Mouse (Mus musculus): ENCODE data around the gene Esr2. TPM values are rescaled to one million over a fixed set of nuclear protein-coding genes. Genes with fewer than 3 reads are reported as not detected.

Gene Esr2
- polyA plus RNA-seq, 1 experiment from 2014 or later: 0.14 TPM

DNA sequence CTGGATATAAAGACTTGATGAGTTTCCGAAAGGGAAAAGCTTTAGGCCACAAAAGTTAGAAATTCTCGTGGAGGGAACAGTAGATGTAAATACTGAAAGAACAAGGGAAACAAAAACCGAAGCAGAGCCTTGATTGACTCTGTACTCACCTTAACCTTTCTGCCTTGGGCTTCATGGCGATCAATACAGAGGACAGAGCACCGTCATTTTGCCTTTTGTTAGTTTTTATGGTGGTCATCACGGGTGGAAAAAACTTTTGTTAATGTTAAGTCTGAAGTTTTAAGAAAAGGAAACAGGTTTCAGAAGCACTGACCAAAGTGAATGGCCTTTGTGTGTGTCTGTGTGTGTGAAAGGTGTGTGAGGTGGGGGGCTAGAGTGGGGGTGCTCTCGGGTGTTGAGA is 103.1 kb downstream of the Esr2 start:
- no peak overlapping the region for H3K9ac ChIP-seq
- ATAC-seq (ENCODE audit: insufficient number of reproducible peaks, low FRiP score, low TSS enrichment, low read depth): no peak
- 48% methylated on average over 7 of the region's 7 CpGs for WGBS

DNA sequence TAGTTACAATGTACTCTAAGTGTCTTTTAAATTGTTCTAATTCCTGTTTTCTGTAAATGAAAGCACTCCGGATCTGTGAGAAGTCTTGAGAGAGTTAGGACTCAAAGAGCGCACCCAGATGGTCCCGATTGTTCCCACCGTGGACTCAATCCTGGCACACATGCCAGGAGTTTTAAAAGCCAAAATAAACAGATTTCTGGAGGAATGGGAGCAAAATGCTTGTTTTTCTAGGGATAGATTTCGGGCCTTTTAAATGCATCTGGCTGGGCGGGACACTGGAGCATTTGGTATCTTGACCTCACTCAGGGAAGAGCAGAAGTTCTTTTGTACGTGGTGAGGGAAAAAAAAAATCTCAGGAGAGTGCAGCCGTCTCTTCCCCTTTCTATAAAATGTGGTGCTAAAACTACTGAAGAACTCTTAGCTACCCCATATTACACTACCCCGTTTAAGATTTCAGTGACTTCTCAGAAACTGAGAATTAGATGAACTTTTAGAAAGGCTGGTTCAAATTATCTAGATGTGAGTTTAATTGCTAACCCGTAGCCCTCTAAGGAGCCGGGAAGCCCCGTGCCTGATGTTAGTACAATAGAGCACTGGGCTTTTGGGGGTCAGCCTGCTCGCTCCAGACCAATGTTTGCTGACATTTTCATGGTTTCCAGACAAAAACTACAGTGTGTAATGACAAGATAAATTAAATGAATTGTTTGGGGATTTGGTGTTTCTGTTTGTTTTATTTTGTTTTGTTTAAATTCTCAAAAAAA is 103.8 kb downstream of the Esr2 start:
- no peak for ATAC-seq (ENCODE audit: insufficient number of reproducible peaks, low FRiP score, low TSS enrichment, low read depth)
- H3K27me3 ChIP-seq: no peaks in the 10 kb centered on the region
- peak overlapping the region; percentile 24; the same call in 1 of the 2 replicates for H3K4me2 ChIP-seq
- peak overlapping the region; percentile 23 for H3K4me3 ChIP-seq
- H3K9ac ChIP-seq: no peak overlapping the region
- peaks cover 20% of the 10 kb centered on the region for H3K36me3 ChIP-seq
- 19% methylated on average over 13 of the region's 13 CpGs for WGBS
- H3K4me1 ChIP-seq: peaks cover 18% of the 10 kb centered on the region
- H3K27ac ChIP-seq: no peak overlapping the region
- no peaks in the 10 kb centered on the region for H3K9me3 ChIP-seq

More for the DNA sequence above, 103.1 kb downstream of the Esr2 start:
- no peak overlapping the region for H3K27ac ChIP-seq
- no peak overlapping the region for H3K4me3 ChIP-seq
- H3K27me3 ChIP-seq: no peaks in the 10 kb centered on the region
- no peaks in the 10 kb centered on the region for H3K9me3 ChIP-seq
- no peak overlapping the region for H3K4me2 ChIP-seq
- peaks cover 26% of the 10 kb centered on the region for H3K36me3 ChIP-seq
- peaks cover 18% of the 10 kb centered on the region for H3K4me1 ChIP-seq

DNA sequence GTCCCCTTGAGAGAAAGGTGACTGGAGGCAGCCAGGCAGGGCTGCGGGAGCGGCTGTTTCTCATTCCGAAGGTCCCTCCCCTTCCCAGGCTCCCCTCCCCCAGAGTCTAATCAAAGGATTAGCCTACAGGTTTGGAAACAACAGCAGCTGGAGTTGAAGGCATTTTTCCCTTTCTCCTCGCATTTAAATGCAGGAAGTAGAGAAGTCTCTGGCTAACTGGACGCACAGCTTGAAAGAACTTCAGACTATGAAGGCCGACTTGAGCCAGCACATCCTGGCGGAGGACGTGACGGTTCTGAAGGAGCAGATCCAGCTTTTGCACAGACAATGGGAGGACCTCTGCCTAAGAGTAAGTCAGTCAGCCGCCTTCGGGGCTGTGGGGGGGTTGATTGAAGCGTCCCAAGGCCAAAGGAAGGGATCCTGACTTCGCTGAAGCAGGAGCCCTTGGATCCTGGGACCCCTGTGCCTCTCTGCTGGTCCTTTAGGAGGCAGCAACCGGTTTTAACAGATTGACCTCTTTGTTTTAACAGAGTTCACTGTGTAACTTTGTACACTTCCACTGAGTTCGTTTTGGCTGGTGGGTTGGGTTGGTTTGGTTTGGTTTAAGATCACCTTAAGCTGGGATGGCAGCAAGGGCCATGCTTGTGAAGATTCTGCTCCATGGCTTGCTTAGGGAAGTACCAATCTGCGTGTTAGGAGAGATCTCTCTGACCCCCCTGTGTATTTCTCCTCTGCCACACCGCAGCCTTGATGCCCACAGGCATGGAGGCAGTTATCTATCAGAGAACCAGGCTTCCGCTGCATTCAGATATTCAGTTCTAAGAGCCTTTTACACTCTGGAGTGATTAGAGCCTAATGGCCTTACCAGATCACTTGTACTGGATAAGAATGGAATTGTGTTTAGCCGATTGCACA is 104.9 kb downstream of the Esr2 start:
- 0 out of 2 replicates have a peak overlapping the region, but pooled peaks have one; percentile 10 for H3K9ac ChIP-seq
- ATAC-seq (ENCODE audit: insufficient number of reproducible peaks, low FRiP score, low TSS enrichment, low read depth): no peak
- peak overlapping the region; percentile 34 for H3K4me3 ChIP-seq
- no peaks in the 10 kb centered on the region for H3K27me3 ChIP-seq
- WGBS: 15% methylated on average over 19 of the region's 19 CpGs
- H3K36me3 ChIP-seq: peaks cover 17% of the 10 kb centered on the region
- no peaks in the 10 kb centered on the region for H3K9me3 ChIP-seq
- peak overlapping the region; percentile 69 for H3K27ac ChIP-seq
- H3K4me1 ChIP-seq: peaks cover 18% of the 10 kb centered on the region
- peak overlapping the region; percentile 38 for H3K4me2 ChIP-seq

Other genes starting within 250 kb of the Esr2 start
- 0.17 TPM in 1 of 2 replicates, not detected in the other for gene Tex21, start 69.5 kb upstream of the Esr2 start, polyA plus RNA-seq (2015; fragmentation: Nextera tagmentation; extraction: Ambion mirVana)
- 55.6 and 57.8 TPM in 2 replicates for gene Mthfd1, start 78.0 kb upstream of the Esr2 start, polyA plus RNA-seq (2015; fragmentation: Nextera tagmentation; extraction: Ambion mirVana)
- 1.0 and 1.2 TPM in 2 replicates for gene Akap5, start 147.6 kb upstream of the Esr2 start, polyA plus RNA-seq (2015; fragmentation: Nextera tagmentation; extraction: Ambion mirVana)
- gene Zbtb25, start 192.3 kb upstream of the Esr2 start, polyA plus RNA-seq (2015; fragmentation: Nextera tagmentation; extraction: Ambion mirVana): 16.9 and 18.1 TPM in 2 replicates
- gene Zbtb1, start 193.0 kb upstream of the Esr2 start, polyA plus RNA-seq (2015; fragmentation: Nextera tagmentation; extraction: Ambion mirVana): 9.6 and 10.0 TPM in 2 replicates
- gene Hspa2, start 226.9 kb upstream of the Esr2 start, polyA plus RNA-seq (2015; fragmentation: Nextera tagmentation; extraction: Ambion mirVana): 11.8 and 13.0 TPM in 2 replicates
- gene Ppp1r36, start 240.3 kb upstream of the Esr2 start, polyA plus RNA-seq (2015; fragmentation: Nextera tagmentation; extraction: Ambion mirVana): 3.4 and 4.0 TPM in 2 replicates

Data from limb, embryonic 15.5 days (tissue).